Mouse (Mus musculus): ENCODE data around the gene Pus7. TPM values are rescaled to one million over a fixed set of nuclear protein-coding genes. Genes with fewer than 3 reads are reported as not detected.

Pus7 gene
- total and polyA plus RNA-seq, 3 experiments, result 95.8 to 142 TPM; not detected in 1

DNA sequence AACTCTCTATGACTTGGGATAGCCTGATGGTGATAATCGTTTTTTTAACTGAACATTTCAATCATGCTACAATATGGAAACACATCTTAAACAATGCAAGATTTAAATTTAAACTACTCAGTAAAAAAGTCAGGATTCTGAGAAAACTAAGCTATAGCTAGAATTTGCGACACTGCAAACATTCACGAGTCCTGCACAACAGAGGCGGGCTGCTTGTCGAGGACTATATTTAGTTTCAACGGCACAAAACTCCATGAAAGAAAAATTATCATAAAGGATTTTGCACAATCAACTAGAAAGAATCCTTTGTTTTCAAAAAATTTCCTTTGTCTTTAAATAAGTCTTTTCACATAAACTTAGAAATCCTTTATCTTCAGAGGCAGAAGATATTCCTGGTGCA, 21.0 kb downstream of the Pus7 start:
- Histone ChIP-seq H3K4me1 (ENCODE audit: control insufficient read depth in 1 of 2, insufficient read depth in 2 of 2, low read length in 2 of 2) (no peaks in the 10 kb centered on the region), H3K79me2 (ENCODE audit: control insufficient read depth, insufficient read depth, low read length, poor library complexity) (no peaks in the 10 kb centered on the region), H3K9me3 (replicated peaks; ENCODE audit: insufficient read depth, low read length) (no peaks in the 10 kb centered on the region), H3K36me3 (ENCODE audit: control insufficient read depth in 1 of 2, insufficient read depth in 2 of 2, low read length in 2 of 2) (peaks cover 0 to 53% of the 10 kb centered on the region in 2 experiments; a peak in 2 of 4 replicates), H3K4me3 (ENCODE audit: control insufficient read depth in 1 of 2, insufficient read depth in 1 of 2, low read depth in 2 of 2, low read length in 2 of 2) (no peak overlapping the region), H3K27me3 (ENCODE audit: control insufficient read depth in 1 of 2, insufficient read depth in 2 of 2, low read length in 2 of 2) (no peaks in the 10 kb centered on the region), H3K27ac (ENCODE audit: control insufficient read depth, low read depth, low read length) (no peak overlapping the region), H3K9ac (ENCODE audit: control insufficient read depth, low read depth, low read length, poor library complexity, severe bottlenecking) (no peak overlapping the region)
- TF ChIP-seq MAZ (IDR thresholded peaks at IDR 0.05; ENCODE audit: low read depth, low read length) (no peak), MXI1 (IDR thresholded peaks at IDR 0.05; ENCODE audit: low read depth, low read length) (no peak), POLR2AphosphoS5 (IDR thresholded peaks at IDR 0.05; ENCODE audit: borderline replicate concordance, low read depth, low read length) (no peak), CHD1 (IDR thresholded peaks at IDR 0.05; ENCODE audit: low read depth, low read length) (no peak), GABPA (IDR thresholded peaks at IDR 0.05; ENCODE audit: low read depth, low read length) (no peak), RCOR1 (IDR thresholded peaks at IDR 0.05; ENCODE audit: low read depth, low read length) (no peak), ELF1 (IDR thresholded peaks at IDR 0.05; ENCODE audit: low read depth, low read length) (no peak), ZNF384 (IDR thresholded peaks at IDR 0.05; ENCODE audit: low read depth, low read length) (no peak), RAD21 (IDR thresholded peaks at IDR 0.05; ENCODE audit: low read depth, low read length) (no peak), SMC3 (IDR thresholded peaks at IDR 0.05; ENCODE audit: low read depth, low read length) (no peak), ZMIZ1 (IDR thresholded peaks at IDR 0.05; ENCODE audit: low read depth, low read length) (no peak), ZC3H11A (IDR thresholded peaks at IDR 0.05; ENCODE audit: low read depth, low read length) (no peak), MAFK (IDR thresholded peaks at IDR 0.05; ENCODE audit: borderline replicate concordance, low read depth, low read length) (no peak), JUND (IDR thresholded peaks at IDR 0.05; ENCODE audit: low read depth, low read length) (no peak), USF2 (IDR thresholded peaks at IDR 0.05; ENCODE audit: borderline replicate concordance in 1 of 2, insufficient read depth in 1 of 2, low read depth in 1 of 2, low read length in 2 of 2) (no peak), HCFC1 (IDR thresholded peaks at IDR 0.05; ENCODE audit: low read depth, low read length) (no peak)
- no peak for DNase-seq (ENCODE audit: low read depth, low spot score)

DNA sequence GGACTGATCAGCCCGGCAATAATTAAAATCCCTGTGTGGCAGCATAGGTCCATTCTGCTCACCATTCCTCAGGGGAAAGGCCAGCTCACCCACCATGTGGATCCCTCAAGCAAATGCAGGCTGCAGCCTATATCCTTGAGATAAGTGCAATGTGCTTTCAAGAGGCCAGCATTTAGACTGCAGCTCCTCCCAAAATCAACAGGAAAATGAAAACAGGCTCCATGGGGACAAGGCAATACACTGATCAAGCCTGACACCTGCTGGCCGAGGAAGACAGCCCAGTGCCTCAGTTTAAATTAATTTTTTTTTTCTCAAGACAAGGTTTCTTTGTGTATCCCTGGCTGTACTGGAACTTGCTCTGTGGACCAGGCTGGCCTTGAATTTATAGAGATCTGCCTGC, 24.9 kb downstream of the Pus7 start:
- TF ChIP-seq POLR2AphosphoS2 (IDR thresholded peaks at IDR 0.05; ENCODE audit: low read length) (no peak), MAZ (IDR thresholded peaks at IDR 0.05; ENCODE audit: low read depth, low read length) (no peak), CTCF (IDR thresholded peaks at IDR 0.05 in 2 of 3, conservative IDR thresholded peaks at IDR 0.05 in 1 of 3; ENCODE audit: control insufficient read depth in 1 of 3, insufficient read depth in 1 of 3, low read depth in 2 of 3, low read length in 3 of 3, poor library complexity in 1 of 3, severe bottlenecking in 1 of 3) (peak; percentile 22 to 42 (median 41); a peak in 5 of 6 replicates), RAD21 (IDR thresholded peaks at IDR 0.05; ENCODE audit: low read depth, low read length) (peak; percentile 40), ZNF384 (IDR thresholded peaks at IDR 0.05; ENCODE audit: low read depth, low read length) (0 out of 2 replicates have a peak, but pooled peaks have one; percentile 18), SMC3 (IDR thresholded peaks at IDR 0.05; ENCODE audit: low read depth, low read length) (peak; percentile 11; the same call in 1 of the 2 replicates), ZKSCAN1 (IDR thresholded peaks at IDR 0.05; ENCODE audit: low read depth, low read length) (no peak)
- Histone ChIP-seq H3K4me1 (ENCODE audit: control insufficient read depth in 1 of 2, insufficient read depth in 2 of 2, low read length in 2 of 2) (no peaks in the 10 kb centered on the region), H3K9ac (ENCODE audit: control insufficient read depth, low read depth, low read length, poor library complexity, severe bottlenecking) (no peak overlapping the region), H3K36me3 (ENCODE audit: control insufficient read depth in 1 of 2, insufficient read depth in 2 of 2, low read length in 2 of 2) (peaks cover 0 to 45% of the 10 kb centered on the region in 2 experiments; a peak in 2 of 4 replicates), H3K27ac (ENCODE audit: control insufficient read depth, low read depth, low read length) (no peak overlapping the region), H3K79me2 (ENCODE audit: control insufficient read depth, insufficient read depth, low read length, poor library complexity) (no peaks in the 10 kb centered on the region), H3K4me3 (ENCODE audit: control insufficient read depth in 1 of 2, insufficient read depth in 1 of 2, low read depth in 2 of 2, low read length in 2 of 2) (no peak overlapping the region), H3K9me3 (replicated peaks; ENCODE audit: insufficient read depth, low read length) (no peaks in the 10 kb centered on the region), H3K27me3 (ENCODE audit: control insufficient read depth in 1 of 2, insufficient read depth in 2 of 2, low read length in 2 of 2) (no peaks in the 10 kb centered on the region)
- peak; percentile 50 for DNase-seq (ENCODE audit: low read depth, low spot score)

Data from MEL (cell line).